Mouse (Mus musculus) left cerebral cortex, adult 18-20 months (tissue): ENCODE data around the gene Kcnn4. TPM values are rescaled to one million over a fixed set of nuclear protein-coding genes. Genes with fewer than 3 reads are reported as not detected.

Source experiments
- DNase-seq, 2 experiments: peaks; one replicate each; pipeline ENCODE4 v3.0.0; 2021 to 2022; ENCODE audit warnings: low spot score in 2 of 2, mixed read lengths in 1 of 2
- long read RNA-seq, 2 experiments: library from polyadenylated mRNA; stranded (forward); transcript quantifications; one replicate each; pipeline ENCODE4 v2.0.0; 2021
- total RNA-seq, 2 experiments: library from RNA; stranded (reverse); gene quantifications; 2 replicates each; pipeline ENCODE4 v1.2.3; 2021

The Kcnn4 gene
- under 1 TPM; 0.19 to 0.45 TPM for total RNA-seq
- long read RNA-seq, experiment 1 = 0 reads
- long read RNA-seq, experiment 2, partial matches to known transcripts = 0 of 1 reads
- long read RNA-seq, experiment 2, other reads (novel, unspliced or antisense) = 0 of 1 reads

DNA sequence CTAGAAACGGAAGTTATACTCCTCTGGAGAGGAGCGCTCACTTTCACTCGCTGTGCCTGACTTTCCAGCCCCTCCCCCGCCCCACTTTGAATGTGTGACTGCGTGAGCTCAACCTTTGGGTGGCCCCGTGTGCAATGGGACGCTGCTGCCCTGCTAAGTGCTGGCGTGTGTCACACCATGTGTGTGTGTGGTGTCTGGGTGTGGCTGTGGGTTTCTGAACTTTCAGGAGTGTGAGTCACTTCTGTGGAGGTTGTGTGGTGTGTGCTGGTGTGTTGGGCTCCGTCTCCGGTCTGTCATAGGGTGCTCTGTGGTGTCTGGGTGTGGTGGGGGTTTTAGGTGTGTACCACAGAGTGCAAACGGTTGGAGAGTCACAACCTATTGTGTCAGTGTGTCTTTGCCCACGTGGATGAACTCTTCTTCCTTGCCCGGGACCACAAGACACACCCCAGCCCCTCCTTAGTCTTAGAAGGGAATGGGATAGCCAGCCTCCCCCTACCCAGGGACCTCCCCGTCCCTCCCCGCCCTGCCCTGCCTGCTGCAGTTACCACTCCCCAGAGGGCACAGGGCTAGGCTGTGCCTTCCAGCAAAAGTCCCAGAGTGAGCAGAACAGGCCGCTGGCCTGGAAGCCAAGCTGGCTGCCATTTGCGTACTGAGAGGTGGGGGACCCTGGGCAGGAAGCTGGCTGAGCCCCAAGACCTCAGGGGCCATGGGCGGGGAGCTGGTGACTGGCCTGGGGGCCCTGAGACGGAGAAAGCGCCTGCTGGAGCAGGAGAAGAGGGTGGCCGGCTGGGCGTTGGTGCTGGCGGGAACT lies at the start of gene Kcnn4:
TSS of gene Kcnn4 (plus strand) at position 533 of the 811 bp plus-strand sequence.
- DNase-seq = no peak

DNA sequence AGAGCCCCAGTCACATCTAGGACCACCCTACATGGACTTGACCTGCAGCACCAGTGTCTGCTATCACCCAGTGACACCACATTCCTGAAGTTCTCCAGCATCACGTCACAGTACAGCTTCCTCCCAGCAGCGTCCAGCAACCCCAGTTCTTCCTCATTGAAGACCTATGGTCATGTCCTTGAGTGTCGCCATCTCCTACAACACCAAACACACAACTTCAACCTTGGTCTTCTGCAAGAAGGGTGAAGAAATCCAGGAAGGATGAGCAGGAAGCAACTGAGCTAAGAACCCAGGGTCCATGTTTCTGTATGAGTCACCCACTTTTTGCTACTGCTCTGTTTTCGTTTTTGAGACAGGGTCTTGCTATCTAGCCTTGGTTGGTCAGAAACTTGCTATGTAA lies 47.5 kb upstream of the Kcnn4 start:
- no peak for DNase-seq

- DNase-seq = peak in 1 of 2 experiments; percentile 24
Measured at GRCm38 (mm10) chr7:24325197-24325596, 44.9 kb upstream of the Kcnn4 start.

- DNase-seq = peak; percentile 53 to 69
Measured at GRCm38 (mm10) chr7:24325675-24326128, 44.4 kb upstream of the Kcnn4 start.

DNA sequence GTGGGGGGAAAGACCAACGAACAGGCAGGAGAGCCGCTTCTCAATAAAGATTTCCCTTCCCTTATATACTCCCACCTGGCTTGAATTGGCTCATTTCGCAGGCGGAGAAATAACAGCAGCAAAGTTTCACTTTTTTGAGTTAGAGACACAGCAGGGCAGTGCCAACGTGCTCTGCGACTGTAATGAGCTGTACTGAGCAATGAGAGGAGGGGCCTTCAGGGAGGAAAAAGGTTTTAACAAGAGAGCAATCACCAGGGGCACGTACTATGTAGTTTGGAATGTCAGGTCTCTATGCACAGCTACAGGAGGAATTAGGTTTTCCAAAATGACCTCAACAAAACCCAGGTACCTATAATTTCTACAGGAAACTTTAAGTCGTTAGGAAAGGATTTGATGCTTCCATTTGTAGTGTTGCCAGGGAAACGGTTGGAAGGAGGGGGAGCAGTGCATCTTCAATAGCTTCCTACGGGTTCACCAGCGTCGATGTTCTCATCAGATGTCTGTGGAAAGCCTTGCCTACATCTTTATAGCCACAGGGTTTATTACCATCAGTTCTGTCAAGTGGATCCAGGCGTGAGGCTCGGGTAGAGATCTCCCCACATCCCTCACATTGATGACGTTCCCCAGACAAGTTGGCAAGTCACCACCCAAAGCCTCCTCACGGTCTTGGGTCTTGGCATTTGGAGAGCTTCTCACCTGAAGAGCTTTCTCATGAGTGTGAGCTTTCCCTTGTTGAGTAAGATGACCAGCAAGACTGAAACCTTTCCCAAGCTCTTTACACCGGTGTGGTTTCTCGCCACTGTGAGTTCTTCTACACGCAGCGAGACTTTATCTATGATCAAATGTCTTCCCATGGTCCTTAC lies 43.6 kb upstream of the Kcnn4 start:
- no peak for DNase-seq

- DNase-seq = no peak
Measured at GRCm38 (mm10) chr7:24327281-24327975, 42.6 kb upstream of the Kcnn4 start.

GRCm38 (mm10) chr7:24333304-24333986 lies 36.6 kb upstream of the Kcnn4 start, which contains the start of gene Tescl:
Gene Tescl, minus strand, starts transcription at chr7:24333936.
- DNase-seq = no peak

GRCm38 (mm10) chr7:24335699-24336309 lies 34.3 kb upstream of the Kcnn4 start:
- DNase-seq = peak; percentile 64 to 82

- DNase-seq = no peak
Measured at GRCm38 (mm10) chr7:24338241-24338640, 31.8 kb upstream of the Kcnn4 start.

- DNase-seq = peak in 1 of 2 experiments; percentile 31
Measured at GRCm38 (mm10) chr7:24343701-24344272, 26.3 kb upstream of the Kcnn4 start.

DNA sequence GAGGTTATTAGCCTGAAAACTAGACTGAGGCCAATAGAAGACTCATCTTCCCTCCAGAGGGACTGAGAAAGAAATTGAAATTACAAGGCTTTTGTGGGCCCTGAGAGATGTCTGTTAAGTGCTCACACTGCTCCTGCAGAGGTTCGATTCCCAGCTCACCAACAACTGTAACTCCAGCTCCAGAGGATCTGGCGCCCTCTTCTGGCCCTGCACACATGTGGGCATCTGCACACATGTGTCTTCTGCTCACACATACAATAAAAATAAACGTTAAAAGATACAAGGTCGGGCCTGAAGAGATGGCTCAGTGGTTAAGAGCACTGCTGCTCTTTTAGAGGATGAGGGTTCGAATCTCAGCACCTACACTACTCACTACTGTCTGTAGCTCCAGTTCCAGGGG lies 23.6 kb upstream of the Kcnn4 start:
- DNase-seq = no peak

GRCm38 (mm10) chr7:24348896-24349295 lies 21.2 kb upstream of the Kcnn4 start, which contains the start of gene Lypd5:
Gene Lypd5, plus strand, starts transcription at chr7:24349196.
- no peak for DNase-seq

DNA sequence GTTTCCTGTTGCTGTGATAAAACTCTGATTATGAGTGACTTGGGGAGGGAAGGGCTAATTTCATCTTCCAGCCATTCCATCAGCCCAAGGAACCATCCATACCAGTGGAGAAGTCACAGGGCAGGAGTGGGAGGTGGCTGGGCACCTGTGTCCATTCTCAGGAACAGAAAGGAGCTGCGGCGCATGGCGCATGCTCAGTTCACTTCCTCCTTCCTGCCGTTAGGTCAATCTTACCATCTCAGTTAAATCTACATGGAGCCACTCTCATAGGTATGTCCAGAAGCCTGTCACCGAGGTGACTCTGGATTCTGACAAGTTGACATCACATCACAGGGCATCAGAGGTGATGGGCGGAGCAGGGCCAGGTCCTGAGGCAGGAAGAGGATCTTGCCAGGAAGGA lies 14.4 kb upstream of the Kcnn4 start:
- no peak for DNase-seq

GRCm38 (mm10) chr7:24356081-24356480 lies 14.0 kb upstream of the Kcnn4 start:
- DNase-seq = no peak

DNA sequence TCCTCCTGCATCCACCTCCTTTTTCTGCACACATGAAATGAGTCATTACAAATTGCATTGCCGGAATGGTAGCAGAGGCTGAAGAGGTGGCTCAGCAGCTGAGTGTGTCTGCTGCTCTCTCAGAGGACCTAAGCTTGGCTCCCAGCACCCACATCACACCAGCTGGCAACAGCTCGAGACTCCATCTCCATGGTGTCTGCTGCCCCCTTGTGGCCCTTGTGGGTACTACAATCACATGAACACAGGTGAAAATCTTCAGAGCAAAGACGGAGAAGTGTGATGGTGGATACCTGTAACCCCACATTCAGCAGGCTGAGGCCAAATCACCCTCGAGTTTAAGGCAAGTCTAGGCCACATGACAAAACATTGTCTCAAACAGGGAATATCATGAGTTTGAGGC lies 12.2 kb upstream of the Kcnn4 start:
- DNase-seq = no peak

- no peak for DNase-seq
Measured at GRCm38 (mm10) chr7:24359269-24359668, 10.8 kb upstream of the Kcnn4 start.

DNA sequence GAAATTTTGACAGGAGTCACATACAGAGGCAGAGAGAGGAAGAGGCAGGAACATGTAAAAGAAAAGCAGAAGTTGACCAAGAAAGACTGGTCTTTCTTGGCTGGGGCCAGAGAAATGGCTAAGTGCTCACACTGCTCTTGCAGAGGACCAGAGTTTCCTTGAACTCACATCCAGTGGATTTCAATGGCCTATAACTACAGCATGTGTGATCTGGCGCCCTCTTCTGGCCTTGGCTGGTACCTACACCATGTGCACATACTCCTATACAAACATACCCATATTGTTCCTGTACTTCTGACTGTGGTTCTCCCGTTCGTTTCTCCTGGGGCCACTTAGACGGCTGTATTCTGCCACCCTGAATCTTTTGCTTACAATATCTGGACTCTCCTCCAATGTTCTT lies 9.1 kb upstream of the Kcnn4 start:
- no peak for DNase-seq

DNA sequence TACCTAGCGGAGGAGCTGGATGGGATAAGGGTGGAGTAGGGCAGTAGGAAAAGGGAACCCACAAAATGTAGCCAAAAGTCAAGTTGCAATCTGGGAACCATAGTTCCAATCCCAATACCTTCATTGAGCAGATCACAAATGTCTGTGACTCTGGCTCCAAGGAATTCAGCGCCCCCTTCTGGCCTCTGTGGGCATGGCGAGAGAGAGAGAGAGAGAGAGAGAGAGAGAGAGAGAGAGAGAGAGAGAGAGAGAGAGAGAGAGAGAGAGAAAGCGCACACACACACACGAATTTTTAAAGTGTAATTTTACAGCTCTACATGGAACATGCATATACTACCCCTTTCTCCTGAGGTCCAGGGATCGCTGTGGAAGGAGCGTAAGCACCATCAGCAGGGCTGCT lies 6.8 kb upstream of the Kcnn4 start:
- peak; percentile 34 to 59 for DNase-seq

- DNase-seq = peak; percentile 80 to 90
Measured at GRCm38 (mm10) chr7:24364827-24365226, 5.2 kb upstream of the Kcnn4 start.
